Mouse (Mus musculus) neural tube, embryonic 11.5 days (tissue): ENCODE results near the gene Rab8a. TPM values are rescaled to one million over a fixed set of nuclear protein-coding genes. Genes with fewer than 3 reads are reported as not detected.

Experiments
- ATAC-seq: fragments of 200-750 bp; cut with Nextera tagmentation; 2 replicates; pipeline ENCODE4 v1.8.0; 2017; ENCODE audit warnings: moderate number of reproducible peaks, mild to moderate bottlenecking, moderate TSS enrichment, moderate library complexity; ENCODE audit not compliant: insufficient read depth, low FRiP score, low TSS enrichment
- DNase-seq: peaks from one replicate; pipeline ENCODE4 v3.0.0-alpha.2; 2015; ENCODE audit warnings: low spot score
- H3K27ac ChIP-seq: fragments of 300-500 bp; sonication (generic); 2 replicates; pipeline ENCODE4 v1.5.1; 2014; ENCODE audit warnings: low read depth, mild to moderate bottlenecking, low read length
- H3K27me3 ChIP-seq: fragments of 300-500 bp; sonication (generic); 2 replicates; pipeline ENCODE4 v1.6.1; 2014; ENCODE audit warnings: mild to moderate bottlenecking, low read length, mixed read lengths; ENCODE audit not compliant: control insufficient read depth, insufficient read depth
- H3K36me3 ChIP-seq: fragments of 300-500 bp; sonication (generic); 2 replicates; pipeline ENCODE4 v1.6.1; 2014; ENCODE audit warnings: mild to moderate bottlenecking, low read length, moderate library complexity, mixed read lengths; ENCODE audit not compliant: control insufficient read depth, insufficient read depth
- H3K4me1 ChIP-seq: fragments of 300-500 bp; sonication (generic); 2 replicates; pipeline ENCODE4 v1.6.1; 2014; ENCODE audit warnings: low read length, mixed read lengths; ENCODE audit not compliant: control insufficient read depth, insufficient read depth
- H3K4me2 ChIP-seq: fragments of 300-500 bp; sonication (generic); 2 replicates; pipeline ENCODE4 v1.6.1; 2014; ENCODE audit warnings: low read depth, mild to moderate bottlenecking, moderate library complexity
- H3K4me3 ChIP-seq: fragments of 300-500 bp; sonication (generic); 2 replicates; pipeline ENCODE4 v1.5.1; 2014; ENCODE audit warnings: low read depth, low read length
- H3K9ac ChIP-seq: fragments of 300-500 bp; sonication (generic); 2 replicates; pipeline ENCODE4 v1.6.1; 2014; ENCODE audit warnings: mild to moderate bottlenecking, low read length
- H3K9me3 ChIP-seq: fragments of 300-500 bp; sonication (generic); 2 replicates; pipeline ENCODE4 v1.6.1; 2016; ENCODE audit warnings: low read length; ENCODE audit not compliant: control insufficient read depth
- WGBS: fragments of 180-500 bp; shearing (Covaris S2); extraction: QIAGEN DNeasy Blood & Tissue Kit; methylation state at CpG from one replicate; pipeline ENCODE4 v1.1.7; 2014; 5-methylcytosine and 5-hydroxymethylcytosine counted together
- polyA plus RNA-seq: library from polyadenylated mRNA; unstranded; fragments of >200 nt; fragmentation: Nextera tagmentation; extraction: Ambion mirVana; gene quantifications from 2 replicates; pipeline ENCODE4 v1.2.1, GENCODE M21; 2014

The Rab8a gene
- polyA plus RNA-seq, 1 experiment from 2014 or later = 110 TPM

- H3K9ac ChIP-seq = no peak overlapping the region
- no peaks in the 10 kb centered on the region for H3K27me3 ChIP-seq
- H3K4me3 ChIP-seq = no peak overlapping the region
- no peaks in the 10 kb centered on the region for H3K9me3 ChIP-seq
- WGBS = 94% methylated on average over 2 of the region's 2 CpGs
- no peaks in the 10 kb centered on the region for H3K36me3 ChIP-seq
- no peak overlapping the region for H3K27ac ChIP-seq
- DNase-seq (no peak), ATAC-seq (no peak)
- no peak overlapping the region for H3K4me2 ChIP-seq
- no peaks in the 10 kb centered on the region for H3K4me1 ChIP-seq
Measured at GRCm38 (mm10) chr8:72187793-72188331, 26.9 kb downstream of the Rab8a start.

DNA sequence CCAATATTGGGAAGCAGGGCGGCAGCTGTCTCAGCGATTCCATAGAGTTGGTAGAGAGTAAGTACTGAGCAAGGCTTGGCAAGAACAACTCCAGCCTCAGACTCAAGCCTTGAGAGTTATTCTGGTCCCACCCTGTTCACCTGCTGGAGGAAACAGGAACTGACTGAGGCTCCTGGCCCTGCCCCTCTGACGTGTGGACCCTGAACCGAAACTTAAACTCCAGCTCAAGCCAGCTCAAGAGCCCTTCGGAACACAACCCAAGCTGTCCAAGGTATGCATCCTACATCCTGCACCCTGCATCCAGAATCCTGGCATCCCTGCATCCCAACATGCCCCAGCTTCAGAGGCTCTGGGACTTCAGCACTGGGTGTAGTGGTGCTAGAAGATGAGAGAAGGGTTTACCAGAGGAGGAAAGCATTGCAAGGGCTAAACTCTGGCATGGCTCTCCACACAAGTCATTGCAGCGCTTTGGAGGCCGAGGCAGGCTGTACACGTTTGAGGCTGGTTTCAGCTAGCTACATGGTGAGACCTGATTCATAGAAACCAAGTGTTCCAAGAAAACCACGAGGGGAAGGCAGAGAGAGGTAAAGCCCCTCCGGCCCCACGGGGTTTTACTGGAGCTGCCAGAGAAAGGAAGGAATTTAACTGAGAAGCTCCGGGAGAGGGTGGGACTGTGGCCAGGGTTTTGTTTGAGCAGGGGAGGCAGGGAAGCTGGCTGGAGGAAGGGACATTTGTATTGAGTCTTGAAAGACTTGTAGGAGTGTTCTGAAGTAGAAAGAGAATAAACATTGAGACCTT lies 28.6 kb downstream of the Rab8a start, which contains the start of gene Hsh2d:
TSS of gene Hsh2d (plus strand) at position 222 of the 798 bp plus-strand sequence.
- DNase-seq = no peak
- H3K27ac ChIP-seq = no peak within 1 kb of the TSS
- H3K27me3 ChIP-seq = no peaks in the 10 kb centered on the region
- H3K4me3 ChIP-seq = no peak within 1 kb of the TSS
- no peak within 1 kb of the TSS for H3K4me2 ChIP-seq
- H3K9me3 ChIP-seq = no peaks in the 10 kb centered on the region
- H3K9ac ChIP-seq = no peak within 1 kb of the TSS
- no peaks in the 10 kb centered on the region for H3K36me3 ChIP-seq
- ATAC-seq = no peak
- WGBS = 74% methylated on average over 12 of the region's 12 CpGs
- H3K4me1 ChIP-seq = no peaks in the 10 kb centered on the region

GRCm38 (mm10) chr8:72190215-72190539 lies 29.2 kb downstream of the Rab8a start:
- Histone ChIP-seq H3K27me3 (no peaks in the 10 kb centered on the region), H3K4me1 (no peaks in the 10 kb centered on the region), H3K9me3 (no peaks in the 10 kb centered on the region), H3K9ac (no peak overlapping the region), H3K4me2 (no peak overlapping the region), H3K27ac (no peak overlapping the region), H3K4me3 (no peak overlapping the region), H3K36me3 (no peaks in the 10 kb centered on the region)
- ATAC-seq (no peak), DNase-seq (no peak)
- WGBS = 88% methylated on average over 2 of the region's 2 CpGs

DNA sequence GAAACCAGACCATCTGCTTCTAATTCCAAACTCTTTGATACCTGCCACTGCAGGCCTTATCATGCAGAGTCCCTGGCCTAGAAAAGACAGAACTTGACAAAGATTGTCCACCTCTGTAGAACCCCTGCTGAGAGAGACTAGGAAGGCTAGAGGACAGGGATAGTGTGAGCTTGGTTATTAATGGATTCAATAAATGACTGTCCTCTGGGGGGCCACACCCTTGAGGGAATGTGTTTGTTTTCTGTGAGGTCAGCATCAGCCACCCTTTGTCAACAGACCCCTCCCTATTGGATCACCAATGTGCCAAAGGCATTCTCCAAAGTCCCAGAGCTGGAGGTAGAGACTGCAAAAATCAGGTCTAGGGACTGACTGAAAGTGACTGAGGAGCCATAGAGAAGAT lies 31.1 kb downstream of the Rab8a start:
- ATAC-seq (no peak), DNase-seq (no peak)
- H3K4me3 ChIP-seq = no peak overlapping the region
- H3K4me1 ChIP-seq = no peaks in the 10 kb centered on the region
- no peak overlapping the region for H3K4me2 ChIP-seq
- H3K36me3 ChIP-seq = no peaks in the 10 kb centered on the region
- no peak overlapping the region for H3K9ac ChIP-seq
- no peak overlapping the region for H3K27ac ChIP-seq
- no peaks in the 10 kb centered on the region for H3K9me3 ChIP-seq
- no peaks in the 10 kb centered on the region for H3K27me3 ChIP-seq

DNA sequence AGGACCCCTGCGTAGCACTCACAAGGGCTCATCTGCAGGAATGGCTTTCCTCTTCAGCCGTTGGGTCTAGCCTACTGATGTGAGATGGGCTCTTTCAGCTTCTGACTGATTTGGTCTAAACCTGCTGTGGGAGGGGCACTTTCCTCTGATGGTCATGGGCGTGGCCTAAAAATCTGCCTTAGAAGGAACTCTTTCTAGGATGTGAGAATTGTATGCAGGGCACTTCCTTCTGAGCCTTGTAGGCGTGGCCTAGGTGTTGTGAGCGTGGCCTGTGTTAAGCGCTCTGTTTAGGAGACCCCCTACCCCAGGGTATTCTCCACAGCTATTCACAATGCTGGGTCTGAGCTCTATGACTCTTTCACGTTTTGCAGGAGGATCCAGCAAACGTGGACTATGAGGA lies 37.0 kb downstream of the Rab8a start:
- Histone ChIP-seq H3K9me3 (0 out of 2 replicates have a peak, but pooled peaks cover 5% of the 10 kb centered on the region), H3K27ac (no peak overlapping the region), H3K36me3 (no peaks in the 10 kb centered on the region), H3K4me2 (no peak overlapping the region), H3K9ac (no peak overlapping the region), H3K27me3 (no peaks in the 10 kb centered on the region), H3K4me3 (no peak overlapping the region), H3K4me1 (no peaks in the 10 kb centered on the region)
- WGBS = 60% methylated on average over 8 of the region's 8 CpGs
- DNase-seq (no peak), ATAC-seq (no peak)

- no peak overlapping the region for H3K27ac ChIP-seq
- ATAC-seq (no peak), DNase-seq (no peak)
- H3K27me3 ChIP-seq = no peaks in the 10 kb centered on the region
- H3K36me3 ChIP-seq = no peaks in the 10 kb centered on the region
- 78% methylated on average over 1 of the region's 1 CpGs for WGBS
- H3K4me2 ChIP-seq = no peak overlapping the region
- no peaks in the 10 kb centered on the region; the same call in 1 of the 2 replicates for H3K9me3 ChIP-seq
- H3K4me1 ChIP-seq = no peaks in the 10 kb centered on the region
- no peak overlapping the region for H3K4me3 ChIP-seq
- no peak overlapping the region for H3K9ac ChIP-seq
Measured at GRCm38 (mm10) chr8:72208582-72208981, 47.6 kb downstream of the Rab8a start.

- H3K36me3 ChIP-seq = no peaks in the 10 kb centered on the region
- no peak overlapping the region for H3K4me2 ChIP-seq
- H3K9ac ChIP-seq = no peak overlapping the region
- WGBS = 77% methylated on average over 4 of the region's 4 CpGs
- DNase-seq (no peak), ATAC-seq (no peak)
- H3K27ac ChIP-seq = no peak overlapping the region
- H3K4me1 ChIP-seq = no peaks in the 10 kb centered on the region
- H3K9me3 ChIP-seq = no peaks in the 10 kb centered on the region
- H3K4me3 ChIP-seq = no peak overlapping the region
- no peaks in the 10 kb centered on the region for H3K27me3 ChIP-seq
Measured at GRCm38 (mm10) chr8:72210222-72210621, 49.2 kb downstream of the Rab8a start.

GRCm38 (mm10) chr8:72210710-72211109 lies 49.7 kb downstream of the Rab8a start:
- no peaks in the 10 kb centered on the region for H3K27me3 ChIP-seq
- ATAC-seq (no peak), DNase-seq (no peak)
- H3K36me3 ChIP-seq = no peaks in the 10 kb centered on the region
- WGBS = 43% methylated on average over 2 of the region's 2 CpGs
- no peaks in the 10 kb centered on the region for H3K9me3 ChIP-seq
- H3K4me2 ChIP-seq = no peak overlapping the region
- H3K4me1 ChIP-seq = no peaks in the 10 kb centered on the region
- no peak overlapping the region for H3K9ac ChIP-seq
- H3K4me3 ChIP-seq = no peak overlapping the region
- H3K27ac ChIP-seq = no peak overlapping the region

- Histone ChIP-seq H3K36me3 (no peaks in the 10 kb centered on the region), H3K4me1 (no peaks in the 10 kb centered on the region), H3K27ac (no peak overlapping the region), H3K4me3 (no peak overlapping the region), H3K9me3 (no peaks in the 10 kb centered on the region), H3K4me2 (no peak overlapping the region), H3K27me3 (no peaks in the 10 kb centered on the region), H3K9ac (no peak overlapping the region)
- 91% methylated on average over 1 of the region's 1 CpGs for WGBS
- ATAC-seq (no peak), DNase-seq (no peak)
Measured at GRCm38 (mm10) chr8:72211846-72212245, 50.8 kb downstream of the Rab8a start.
